Mouse (Mus musculus): Measurements from ENCODE around the gene Chrnb2. TPM values are rescaled to one million over a fixed set of nuclear protein-coding genes. Genes with fewer than 3 reads are reported as not detected.

Chrnb2 gene
- polyA plus RNA-seq (2015; fragmentation: Nextera tagmentation; extraction: Ambion mirVana): 0.40 and 0.86 TPM in 2 replicates

DNA sequence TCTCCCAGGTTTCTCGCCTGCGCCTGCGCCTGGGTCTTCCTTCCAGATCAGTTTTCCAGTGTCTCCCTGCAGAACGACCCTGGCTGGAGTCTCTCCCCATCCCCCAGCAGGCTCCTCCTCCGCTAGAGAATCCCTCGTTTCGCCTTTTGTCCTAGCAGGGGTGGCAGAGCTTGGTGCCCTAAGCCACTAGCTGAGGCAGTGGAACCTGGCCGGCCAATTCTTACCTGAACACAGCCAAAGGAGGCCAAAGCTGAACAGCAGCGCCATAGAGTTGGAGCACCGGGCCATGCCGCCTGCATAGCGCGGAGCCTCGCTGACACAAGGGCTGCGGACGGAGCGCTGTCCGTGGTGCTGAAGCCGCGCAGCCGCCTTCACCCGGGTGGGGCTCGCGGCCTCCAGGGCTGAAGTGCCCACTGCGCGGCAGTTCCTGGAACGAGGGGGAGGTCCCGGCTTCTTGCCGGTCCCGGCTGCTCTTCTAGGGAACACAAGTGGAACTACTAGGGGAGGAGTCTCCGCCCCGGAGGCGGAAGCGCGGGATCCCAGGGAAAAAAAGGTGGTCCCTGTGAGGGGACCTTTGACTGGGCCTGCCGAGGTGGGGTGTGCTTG, at the start of gene Chrnb2:
Gene Chrnb2 (minus strand): TSS at position 514 of the 606 bp plus-strand sequence.
- Histone ChIP-seq H3K4me2 (replicated peaks; ENCODE audit: low read depth, low read length) (peak within 1 kb of the TSS; percentile 50), H3K4me3 (ENCODE audit: low read length) (peak within 1 kb of the TSS; percentile 25), H3K9ac (replicated peaks; ENCODE audit: low read length) (no peak within 1 kb of the TSS)

GRCm38 (mm10) chr3:89814051-89814450, 49.6 kb upstream of the Chrnb2 start:
- WGBS: 79% methylated on average over 7 of the region's 7 CpGs
- no peak for ATAC-seq (ENCODE audit: low FRiP score, low TSS enrichment)
- no peaks in the 10 kb centered on the region for H3K4me1 ChIP-seq (ENCODE audit: insufficient read depth, low read length)
- no peak overlapping the region for H3K9ac ChIP-seq (replicated peaks; ENCODE audit: low read length)
- H3K9me3 ChIP-seq (ENCODE audit: low read length): no peaks in the 10 kb centered on the region
- H3K4me2 ChIP-seq (replicated peaks; ENCODE audit: low read depth, low read length): no peak overlapping the region
- no peak overlapping the region for H3K4me3 ChIP-seq (ENCODE audit: low read length)
- no peaks in the 10 kb centered on the region for H3K36me3 ChIP-seq (ENCODE audit: insufficient read depth, low read length)
- H3K27ac ChIP-seq (ENCODE audit: low read length): no peak overlapping the region
- H3K27me3 ChIP-seq (ENCODE audit: insufficient read depth, low read length): no peaks in the 10 kb centered on the region; the same call in 1 of the 2 replicates

More for the DNA sequence above, at the start of gene Chrnb2:
- no peaks in the 10 kb centered on the region for H3K27me3 ChIP-seq (ENCODE audit: insufficient read depth, low read length)
- H3K27ac ChIP-seq (ENCODE audit: low read length): no peak within 1 kb of the TSS
- H3K4me1 ChIP-seq (ENCODE audit: insufficient read depth, low read length): peaks cover 6% of the 10 kb centered on the region; the same call in 1 of the 2 replicates
- WGBS: under 1% methylated on average over 36 of the region's 36 CpGs
- ATAC-seq (ENCODE audit: low FRiP score, low TSS enrichment): peak; percentile 96
- H3K36me3 ChIP-seq (ENCODE audit: insufficient read depth, low read length): no peaks in the 10 kb centered on the region
- H3K9me3 ChIP-seq (ENCODE audit: low read length): no peaks in the 10 kb centered on the region

- Histone ChIP-seq H3K4me3 (ENCODE audit: low read length) (no peak overlapping the region), H3K4me2 (replicated peaks; ENCODE audit: low read depth, low read length) (no peak overlapping the region), H3K4me1 (ENCODE audit: insufficient read depth, low read length) (no peaks in the 10 kb centered on the region), H3K27ac (ENCODE audit: low read length) (no peak overlapping the region), H3K9ac (replicated peaks; ENCODE audit: low read length) (no peak overlapping the region), H3K36me3 (ENCODE audit: insufficient read depth, low read length) (no peaks in the 10 kb centered on the region), H3K27me3 (ENCODE audit: insufficient read depth, low read length) (no peaks in the 10 kb centered on the region; the same call in 1 of the 2 replicates), H3K9me3 (ENCODE audit: low read length) (no peaks in the 10 kb centered on the region)
- WGBS: 73% methylated on average over 3 of the region's 3 CpGs
- ATAC-seq (ENCODE audit: low FRiP score, low TSS enrichment): no peak
These were observed 47.7 kb upstream of the Chrnb2 start for GRCm38 (mm10) chr3:89812166-89812565.

DNA sequence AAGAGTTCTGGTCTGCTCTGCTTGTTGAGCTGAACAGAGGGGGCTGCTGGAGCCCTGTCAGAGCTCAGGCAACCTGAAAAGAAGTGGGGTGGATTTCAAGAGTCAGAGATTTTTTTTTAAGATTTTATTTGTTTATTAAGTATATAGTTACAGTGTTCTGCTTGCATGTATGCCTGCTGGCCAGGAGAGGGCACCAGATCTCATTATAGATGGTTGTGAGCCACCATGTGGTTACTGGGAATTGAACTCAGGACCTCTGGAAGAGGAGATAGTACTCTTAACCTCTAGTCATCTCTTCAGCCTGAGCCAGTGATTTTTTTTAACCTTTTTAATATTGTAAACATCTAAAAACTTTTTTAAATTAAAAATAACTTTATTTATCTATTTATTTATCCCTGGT, 46.4 kb upstream of the Chrnb2 start:
- Histone ChIP-seq H3K4me3 (ENCODE audit: low read length) (no peak overlapping the region), H3K27me3 (ENCODE audit: insufficient read depth, low read length) (no peaks in the 10 kb centered on the region; the same call in 1 of the 2 replicates), H3K4me2 (replicated peaks; ENCODE audit: low read depth, low read length) (no peak overlapping the region), H3K9me3 (ENCODE audit: low read length) (0 out of 2 replicates have a peak, but pooled peaks cover 4% of the 10 kb centered on the region), H3K36me3 (ENCODE audit: insufficient read depth, low read length) (no peaks in the 10 kb centered on the region), H3K9ac (replicated peaks; ENCODE audit: low read length) (no peak overlapping the region), H3K27ac (ENCODE audit: low read length) (no peak overlapping the region), H3K4me1 (ENCODE audit: insufficient read depth, low read length) (no peaks in the 10 kb centered on the region)
- no peak for ATAC-seq (ENCODE audit: low FRiP score, low TSS enrichment)

- no peaks in the 10 kb centered on the region; the same call in 1 of the 2 replicates for H3K27me3 ChIP-seq (ENCODE audit: insufficient read depth, low read length)
- no peaks in the 10 kb centered on the region for H3K4me1 ChIP-seq (ENCODE audit: insufficient read depth, low read length)
- 0 out of 2 replicates have a peak, but pooled peaks cover 4% of the 10 kb centered on the region for H3K9me3 ChIP-seq (ENCODE audit: low read length)
- H3K4me3 ChIP-seq (ENCODE audit: low read length): no peak overlapping the region
- no peak for ATAC-seq (ENCODE audit: low FRiP score, low TSS enrichment)
- H3K9ac ChIP-seq (replicated peaks; ENCODE audit: low read length): no peak overlapping the region
- H3K4me2 ChIP-seq (replicated peaks; ENCODE audit: low read depth, low read length): no peak overlapping the region
- no peaks in the 10 kb centered on the region for H3K36me3 ChIP-seq (ENCODE audit: insufficient read depth, low read length)
- no peak overlapping the region for H3K27ac ChIP-seq (ENCODE audit: low read length)
- WGBS: 52% methylated on average over 9 of the region's 9 CpGs
These were observed 44.2 kb upstream of the Chrnb2 start for GRCm38 (mm10) chr3:89808638-89809037.

DNA sequence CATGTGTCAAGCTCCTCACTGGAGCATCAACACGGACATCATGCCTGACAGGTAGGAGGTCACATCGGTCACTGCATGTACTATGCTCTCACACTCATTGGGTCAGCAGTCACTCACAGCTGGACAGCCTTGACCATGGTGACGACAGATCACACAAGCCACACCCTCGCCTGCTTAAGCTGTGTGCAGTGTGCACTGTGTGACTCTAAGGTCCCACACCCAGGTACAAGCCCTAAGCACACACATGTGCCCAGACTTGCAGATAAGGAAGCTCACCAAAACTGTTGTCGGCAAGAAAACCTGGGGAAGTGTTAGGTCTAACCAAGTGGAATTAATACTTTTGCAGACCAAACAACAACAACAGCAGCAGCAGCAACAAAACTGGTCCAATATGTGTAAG, 43.4 kb upstream of the Chrnb2 start:
- Histone ChIP-seq H3K4me2 (replicated peaks; ENCODE audit: low read depth, low read length) (no peak overlapping the region), H3K27me3 (ENCODE audit: insufficient read depth, low read length) (no peaks in the 10 kb centered on the region), H3K4me1 (ENCODE audit: insufficient read depth, low read length) (no peaks in the 10 kb centered on the region), H3K9me3 (ENCODE audit: low read length) (0 out of 2 replicates have a peak, but pooled peaks cover 4% of the 10 kb centered on the region), H3K27ac (ENCODE audit: low read length) (no peak overlapping the region), H3K36me3 (ENCODE audit: insufficient read depth, low read length) (no peaks in the 10 kb centered on the region), H3K4me3 (ENCODE audit: low read length) (no peak overlapping the region), H3K9ac (replicated peaks; ENCODE audit: low read length) (no peak overlapping the region)
- no peak for ATAC-seq (ENCODE audit: low FRiP score, low TSS enrichment)
- WGBS: 83% methylated on average over 5 of the region's 5 CpGs

DNA sequence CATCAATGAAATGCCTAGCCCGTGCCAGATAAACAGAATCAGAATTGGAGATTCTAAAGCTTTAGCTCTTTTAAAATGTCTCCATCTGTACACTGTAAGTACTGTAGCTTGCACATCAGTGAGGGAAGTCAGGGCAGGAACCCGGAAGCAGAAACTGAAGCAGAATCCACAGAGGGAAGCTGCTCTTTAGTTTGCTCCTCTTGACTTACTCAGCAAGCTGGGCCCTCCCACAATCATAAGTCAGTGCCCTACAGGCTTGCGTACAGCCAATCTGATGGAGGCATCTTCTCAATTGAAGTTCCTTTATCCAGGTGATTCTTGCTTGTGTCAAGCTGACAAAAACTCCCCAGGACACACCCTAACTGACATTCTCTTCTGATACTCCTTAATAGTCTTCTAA, 42.7 kb upstream of the Chrnb2 start:
- 92% methylated on average over 3 of the region's 3 CpGs for WGBS
- Histone ChIP-seq H3K9ac (replicated peaks; ENCODE audit: low read length) (no peak overlapping the region), H3K27me3 (ENCODE audit: insufficient read depth, low read length) (no peaks in the 10 kb centered on the region), H3K4me2 (replicated peaks; ENCODE audit: low read depth, low read length) (no peak overlapping the region), H3K27ac (ENCODE audit: low read length) (no peak overlapping the region), H3K4me1 (ENCODE audit: insufficient read depth, low read length) (no peaks in the 10 kb centered on the region), H3K4me3 (ENCODE audit: low read length) (no peak overlapping the region), H3K9me3 (ENCODE audit: low read length) (0 out of 2 replicates have a peak, but pooled peaks cover 4% of the 10 kb centered on the region), H3K36me3 (ENCODE audit: insufficient read depth, low read length) (no peaks in the 10 kb centered on the region)
- ATAC-seq (ENCODE audit: low FRiP score, low TSS enrichment): no peak

DNA sequence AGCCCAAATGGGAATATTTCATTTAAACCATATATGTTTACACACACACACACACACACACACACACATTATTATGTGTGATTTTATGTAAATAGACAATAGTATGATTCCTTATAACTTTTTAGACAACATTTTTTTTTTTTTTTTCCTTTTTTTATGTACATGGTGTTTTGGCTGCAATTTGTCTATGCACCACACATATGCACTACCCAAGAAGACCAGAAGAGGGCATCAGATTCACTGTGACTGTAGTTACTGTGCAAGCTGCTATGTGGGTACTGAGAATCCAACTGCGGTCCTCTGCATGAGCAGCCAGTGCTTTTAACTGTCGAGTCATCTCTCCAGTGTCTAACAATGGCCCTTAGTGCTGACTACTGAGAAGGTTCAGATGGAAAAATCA, 42.3 kb upstream of the Chrnb2 start:
- 99% methylated on average over 2 of the region's 2 CpGs for WGBS
- H3K27me3 ChIP-seq (ENCODE audit: insufficient read depth, low read length): no peaks in the 10 kb centered on the region
- 0 out of 2 replicates have a peak, but pooled peaks cover 4% of the 10 kb centered on the region for H3K9me3 ChIP-seq (ENCODE audit: low read length)
- no peaks in the 10 kb centered on the region for H3K4me1 ChIP-seq (ENCODE audit: insufficient read depth, low read length)
- H3K36me3 ChIP-seq (ENCODE audit: insufficient read depth, low read length): no peaks in the 10 kb centered on the region
- no peak overlapping the region for H3K9ac ChIP-seq (replicated peaks; ENCODE audit: low read length)
- ATAC-seq (ENCODE audit: low FRiP score, low TSS enrichment): no peak
- H3K27ac ChIP-seq (ENCODE audit: low read length): no peak overlapping the region
- no peak overlapping the region for H3K4me2 ChIP-seq (replicated peaks; ENCODE audit: low read depth, low read length)
- no peak overlapping the region for H3K4me3 ChIP-seq (ENCODE audit: low read length)

- Histone ChIP-seq H3K36me3 (ENCODE audit: insufficient read depth, low read length) (no peaks in the 10 kb centered on the region), H3K4me1 (ENCODE audit: insufficient read depth, low read length) (no peaks in the 10 kb centered on the region), H3K9ac (replicated peaks; ENCODE audit: low read length) (no peak overlapping the region), H3K27ac (ENCODE audit: low read length) (no peak overlapping the region), H3K27me3 (ENCODE audit: insufficient read depth, low read length) (no peaks in the 10 kb centered on the region), H3K4me3 (ENCODE audit: low read length) (no peak overlapping the region), H3K9me3 (ENCODE audit: low read length) (0 out of 2 replicates have a peak, but pooled peaks cover 4% of the 10 kb centered on the region), H3K4me2 (replicated peaks; ENCODE audit: low read depth, low read length) (no peak overlapping the region)
- WGBS: 64% methylated on average over 4 of the region's 4 CpGs
- no peak for ATAC-seq (ENCODE audit: low FRiP score, low TSS enrichment)
These were observed 40.7 kb upstream of the Chrnb2 start for GRCm38 (mm10) chr3:89805179-89805578.

DNA sequence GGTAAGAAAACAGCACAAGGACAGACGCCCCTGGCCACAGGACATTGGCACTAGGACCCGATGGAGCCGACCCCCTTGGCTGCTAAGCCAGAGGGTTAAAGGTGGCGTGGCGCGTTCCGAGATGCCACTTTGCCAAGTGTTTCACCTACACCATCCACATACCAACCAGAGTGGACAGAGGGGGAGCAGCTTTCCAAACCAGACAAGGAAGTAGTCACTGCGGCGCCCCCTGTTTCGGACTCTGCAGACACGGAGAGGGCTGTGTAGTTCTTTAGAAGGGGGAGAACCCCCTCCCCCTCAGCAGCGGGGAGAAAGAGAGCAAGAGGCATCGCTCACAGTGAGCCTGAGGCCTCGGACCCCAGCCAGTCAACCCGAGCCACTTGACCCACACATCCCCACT, 38.4 kb upstream of the Chrnb2 start:
- 75% methylated on average over 15 of the region's 15 CpGs for WGBS
- Histone ChIP-seq H3K4me2 (replicated peaks; ENCODE audit: low read depth, low read length) (no peak overlapping the region), H3K4me1 (ENCODE audit: insufficient read depth, low read length) (no peaks in the 10 kb centered on the region), H3K4me3 (ENCODE audit: low read length) (no peak overlapping the region), H3K9ac (replicated peaks; ENCODE audit: low read length) (no peak overlapping the region), H3K36me3 (ENCODE audit: insufficient read depth, low read length) (no peaks in the 10 kb centered on the region), H3K9me3 (ENCODE audit: low read length) (0 out of 2 replicates have a peak, but pooled peaks cover 4% of the 10 kb centered on the region), H3K27ac (ENCODE audit: low read length) (no peak overlapping the region), H3K27me3 (ENCODE audit: insufficient read depth, low read length) (no peaks in the 10 kb centered on the region)
- no peak for ATAC-seq (ENCODE audit: low FRiP score, low TSS enrichment)

Data from kidney, embryonic 16.5 days (tissue).